In genomic region chr1:152618381-152618780, GRCm38 (mm10) we compare ENCODE assay signal across 16 mouse cellular contexts.
DNase-seq lines count a peak whose midpoint lies in the region; ATAC-seq and TF ChIP-seq lines count a peak whose summit lies in the region.
"Had no signal": no experiment of that assay in that cellular context is flagged by ENCODE, and none has a peak within 500 bp of the region (broad histone marks: within the 10 kb centered on the region; RNA-seq: fewer than 3 reads in every experiment).

No protein-coding gene starts in this region.

- peak; percentile 56 for TF ChIP-seq CTCF in gastrocnemius, adult 2 months (IDR thresholded peaks at IDR 0.05)
- TF ChIP-seq CTCF in kidney, postnatal 0 days (IDR thresholded peaks at IDR 0.05; ENCODE audit: low read depth) = peak; percentile 56
- TF ChIP-seq CTCF in thymus, adult 2 months (IDR thresholded peaks at IDR 0.05; ENCODE audit: borderline replicate concordance, control insufficient read depth, extremely low read depth, insufficient read depth, low read length, poor library complexity) = no peak

- H3K27me3 ChIP-seq in kidney, postnatal 0 days (ENCODE audit: insufficient read depth, low read length) = no peaks in the 10 kb centered on the region
- no peaks in the 10 kb centered on the region; the same call in 1 of the 2 replicates for H3K27me3 ChIP-seq in thymus, adult 2 months (ENCODE audit: control insufficient read depth, insufficient read depth, low read length)

- no peak for DNase-seq in gastrocnemius, adult 2 months
- no peak for DNase-seq in gastrocnemius, postnatal 4 days (ENCODE audit: low spot score in 2 of 2)
- DNase-seq in kidney, postnatal 0 days (ENCODE audit: low spot score) = no peak
- no peak for DNase-seq in kidney, postnatal 4 days
- DNase-seq in thymus, adult 2 months = peak; percentile 15
- DNase-seq in thymus, postnatal 0 days (ENCODE audit: low spot score) = no peak
- DNase-seq in naive thymus-derived CD4-positive, alpha-beta T cell, adult 2 months (ENCODE audit: low read depth) = peak; percentile 29
- no peak for DNase-seq in layer of hippocampus, adult 11-12 months (ENCODE audit: low spot score)
- DNase-seq: adrenal gland, postnatal 25 days; cerebellum, adult 18-20 months; embryo, embryonic 11 days; kidney, adult 9 months; liver, embryonic 13.5 days; spleen, adult 18-20 months had no signal

- peaks cover 34% of the 10 kb centered on the region for H3K4me1 ChIP-seq in kidney, postnatal 0 days (replicated peaks; ENCODE audit: insufficient read depth, low read length)
- H3K4me1 ChIP-seq in thymus, adult 2 months (replicated peaks; ENCODE audit: control insufficient read depth, insufficient read depth, low read length) = peaks cover 8% of the 10 kb centered on the region

- no peak overlapping the region for H3K9ac ChIP-seq in kidney, postnatal 0 days (ENCODE audit: low read depth, low read length)

- H3K36me3 ChIP-seq in kidney, postnatal 0 days (ENCODE audit: insufficient read depth, low read length) = no peaks in the 10 kb centered on the region; the same call in 1 of the 2 replicates
- H3K36me3 ChIP-seq in thymus, adult 2 months (ENCODE audit: control insufficient read depth, insufficient read depth, low read length) = no peaks in the 10 kb centered on the region

- intact Hi-C loops in gastrocnemius, adult 2 months (cut with DNase I) = no loop called here

- peak overlapping the region; percentile 63 for H3K27ac ChIP-seq in gastrocnemius, adult 2 months
- no peak overlapping the region for H3K27ac ChIP-seq in kidney, postnatal 0 days
- no peak overlapping the region for H3K27ac ChIP-seq in thymus, adult 2 months (ENCODE audit: control insufficient read depth, insufficient read depth, low read length)
- H3K27ac ChIP-seq: hindbrain, embryonic 10.5 days had no signal

- H3K9me3 ChIP-seq in kidney, postnatal 0 days (replicated peaks; ENCODE audit: low read length) = no peaks in the 10 kb centered on the region

- H3K4me3 ChIP-seq in gastrocnemius, adult 2 months = peak overlapping the region; percentile 40; the same call in 1 of the 2 replicates
- no peak overlapping the region for H3K4me3 ChIP-seq in kidney, postnatal 0 days (replicated peaks; ENCODE audit: low read depth, low read length)
- H3K4me3 ChIP-seq in thymus, adult 2 months (ENCODE audit: control insufficient read depth, insufficient read depth, low read length) = no peak overlapping the region
- H3K4me3 ChIP-seq: hindbrain, embryonic 10.5 days; liver, embryonic 13.5 days had no signal

- no peak for ATAC-seq in kidney, postnatal 0 days (replicated peaks; ENCODE audit: low FRiP score, low read depth)

- WGBS in kidney, postnatal 0 days = 67% methylated on average over 1 of the region's 1 CpGs
- 94% methylated on average over 1 of the region's 1 CpGs for WGBS in thymus, adult 2 months

- no peak for TF ChIP-seq POLR2A in thymus, adult 2 months (IDR thresholded peaks at IDR 0.05; ENCODE audit: control insufficient read depth, extremely low read depth, insufficient read depth, low read length, poor library complexity)

- no peak overlapping the region for H3K4me2 ChIP-seq in kidney, postnatal 0 days (ENCODE audit: low read length)
- H3K4me2 ChIP-seq: midbrain, embryonic 11.5 days had no signal

Comparison
In these comparisons a context has a peak if more than half of its experiments do, and no peak if none do; other contexts are left out.
1. DNase-seq: peak in thymus, adult 2 months (single experiment) and naive thymus-derived CD4-positive, alpha-beta T cell, adult 2 months (single experiment); none in gastrocnemius, adult 2 months (single experiment), gastrocnemius, postnatal 4 days (0 of 2), kidney, postnatal 0 days (single experiment), kidney, postnatal 4 days (0 of 2), thymus, postnatal 0 days (single experiment) and layer of hippocampus, adult 11-12 months (single experiment).